Mouse (Mus musculus) kidney, adult 11 months (tissue): ENCODE measurements around the gene Vmn1r95.
"Not testable (repeated sequence)": the region's sequence is repeated elsewhere in the genome, so short reads cannot be mapped to it uniquely, and the experiment has no call there.

Experiments used
- DNase-seq: peaks from one replicate; pipeline ENCODE4 v3.0.0; 2022

Gene Vmn1r95

GRCm38 (mm10) chr7:20193410-20193809 lies at the start of gene Vmn1r95:
Gene Vmn1r95 (plus strand): TSS chr7:20193710.
- not testable (repeated sequence) for DNase-seq

GRCm38 (mm10) chr7:20168277-20168676 lies 25.2 kb upstream of the Vmn1r95 start, which contains the start of gene Vmn1r94:
Gene Vmn1r94 (minus strand): TSS chr7:20168377.
- DNase-seq: not testable (repeated sequence)

GRCm38 (mm10) chr7:20205507-20205906 lies 12.0 kb downstream of the Vmn1r95 start, which contains the start of gene Gm6164:
Gene Gm6164 (minus strand): TSS chr7:20205607.
- DNase-seq: not testable (repeated sequence)

GRCm38 (mm10) chr7:20233728-20234127 lies 40.2 kb downstream of the Vmn1r95 start, which contains the start of gene Gm4498:
Gene Gm4498 (minus strand): TSS chr7:20233828.
- not testable (repeated sequence) for DNase-seq
